Mouse (Mus musculus) Patski (cell line): ENCODE measurements around the gene Nap1l1. TPM values are rescaled to one million over a fixed set of nuclear protein-coding genes. Genes with fewer than 3 reads are reported as not detected.
"Not testable (repeated sequence)": the region's sequence is repeated elsewhere in the genome, so short reads cannot be mapped to it uniquely, and the experiment has no call there.

Experiments used
- ATAC-seq: fragments of 100-300 bp; one replicate; pipeline ENCODE4 v1.8.0; 2021
- CTCF ChIA-PET: fragments of 350-600 bp; sonication (Branson Sonifier 250); formaldehyde crosslinking; loops from one replicate; lab custom pipeline; 2022; ENCODE audit warnings: inconsistent platforms; lab: Charles Lee
- POLR2A ChIA-PET: fragments of 350-600 bp; sonication (Branson Sonifier 250); formaldehyde crosslinking; loops from one replicate; lab custom pipeline; 2022; ENCODE audit warnings: antibody characterized with exemption, inconsistent platforms; lab: Charles Lee
- DNase-seq: peaks from one replicate; pipeline ENCODE4 v3.0.0-alpha.2; 2011; ENCODE audit warnings: low read depth, low spot score
- H3K27me3 ChIP-seq: fragments of 371-371 bp; one replicate; pipeline ENCODE4 v1.5.1; 2021
- CTCF ChIP-seq: fragments of 100-300 bp; IDR thresholded peaks from one replicate; pipeline ENCODE4 v1.5.1; 2021
- in situ Hi-C: fragments of 300-500 bp; cut with MboI; formaldehyde crosslinking; loops from 3 replicates; pipeline ENCODE4 v1.11.1; 2018; ENCODE audit warnings: low pct_unique_long_range_greater_than_20kb, mixed read lengths
- polyA plus RNA-seq: library from polyadenylated mRNA; unstranded; gene quantifications from one replicate; pipeline ENCODE4 v1.2.3, GENCODE M21; 2021

Gene Nap1l1
- polyA plus RNA-seq, 1 experiment from 2014 or later: 252 TPM

GRCm38 (mm10) chr10:111476989-111477510 lies 4.0 kb downstream of the Nap1l1 start:
- no peaks in the 10 kb centered on the region for H3K27me3 ChIP-seq
- DNase-seq (no peak), ATAC-seq (no peak)
- CTCF ChIA-PET: interaction anchor here (0.8 to 1.5 kb wide), 2 partner anchors 26 to 176 kb away, joined by 3 read pairs; no protein-coding TSS in a partner anchor
- in situ Hi-C loops: loop anchor here (5.0 to 25.0 kb wide), 3 partner anchors 255 to 690 kb away; partner anchors contain the start of genes Caps2 and Glipr1l3
- POLR2A ChIA-PET: no interaction called here
- TF ChIP-seq CTCF: no peak

DNA sequence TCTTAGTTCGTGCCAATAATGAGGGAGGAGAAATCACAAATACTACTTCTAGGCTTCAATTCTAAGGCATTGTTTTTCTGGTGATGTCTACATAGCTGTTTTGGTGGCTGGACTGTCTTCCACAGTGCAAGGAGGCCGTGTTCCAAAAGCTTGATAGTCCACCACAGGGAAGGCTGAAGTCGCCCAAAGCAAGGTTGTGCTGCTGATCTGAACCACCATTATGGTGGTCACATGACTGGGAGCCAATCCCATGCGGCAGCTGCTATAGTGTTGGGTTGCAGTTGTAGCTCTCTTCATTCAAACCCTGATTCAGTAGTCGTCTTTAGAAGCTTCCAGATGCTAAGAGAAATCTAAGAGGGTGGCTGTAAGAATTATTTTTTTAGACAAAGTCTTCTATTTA lies 6.6 kb downstream of the Nap1l1 start:
- ATAC-seq (no peak), DNase-seq (no peak)
- ChIA-PET POLR2A (no interaction called here), CTCF (interaction anchor here (1.0 kb wide), 1 partner anchor 181 kb away, joined by 4 read pairs; the partner anchor contains the start of gene Bbs10)
- no peaks in the 10 kb centered on the region for H3K27me3 ChIP-seq
- no peak for TF ChIP-seq CTCF
- in situ Hi-C loops: loop anchor here (5.0 to 25.0 kb wide), 3 partner anchors 257 to 692 kb away; partner anchors contain the start of genes Caps2 and Glipr1l3

GRCm38 (mm10) chr10:111482654-111483053 lies 9.6 kb downstream of the Nap1l1 start:
- no peaks in the 10 kb centered on the region for H3K27me3 ChIP-seq
- ChIA-PET CTCF (interaction anchor here (1.2 kb wide), 1 partner anchor 256 kb away, joined by 3 read pairs; no protein-coding TSS in a partner anchor), POLR2A (no interaction called here)
- in situ Hi-C loops: loop anchor here (25.0 kb wide), 2 partner anchors 680 to 695 kb away; partner anchors contain the start of genes Caps2 and Glipr1l3
- no peak for ATAC-seq
- TF ChIP-seq CTCF: no peak
- no peak for DNase-seq

DNA sequence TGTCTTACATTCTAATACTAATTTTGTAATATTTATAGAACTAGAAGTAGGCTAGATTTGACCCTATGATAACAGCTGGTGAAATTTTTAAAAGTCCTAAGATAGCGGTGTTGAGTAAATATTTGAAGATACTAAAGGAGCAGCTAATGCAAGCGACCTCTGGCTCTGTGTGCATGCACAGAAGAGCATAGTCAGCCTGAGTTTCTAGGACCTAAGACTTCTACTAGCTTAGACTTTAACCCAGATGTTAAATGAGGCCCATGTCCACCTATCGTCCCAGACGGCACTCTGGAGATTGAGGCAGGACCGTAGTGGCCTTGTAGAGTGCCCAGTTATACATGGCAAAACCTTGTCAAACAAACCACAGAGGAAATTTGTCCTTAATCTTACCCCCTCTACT lies 11.1 kb downstream of the Nap1l1 start:
- no peak for ATAC-seq
- ChIA-PET POLR2A (no interaction called here), CTCF (no interaction called here)
- no peaks in the 10 kb centered on the region for H3K27me3 ChIP-seq
- no peak for TF ChIP-seq CTCF
- in situ Hi-C loops: loop anchor here (25.0 kb wide), 2 partner anchors 678 to 697 kb away; partner anchors contain the start of genes Caps2 and Glipr1l3
- no peak for DNase-seq

- POLR2A ChIA-PET: no interaction called here
- ATAC-seq (no peak), DNase-seq (no peak)
- no peaks in the 10 kb centered on the region for H3K27me3 ChIP-seq
- in situ Hi-C loops: loop anchor here (5.0 to 25.0 kb wide), 3 partner anchors 186 to 701 kb away; partner anchors contain the start of genes Caps2 and Glipr1l3
- CTCF ChIA-PET: interaction anchor here (0.9 to 5.2 kb wide), 5 partner anchors 9 to 262 kb away, joined by 3 to 24 read pairs (median 4); partner anchors contain the start of gene Bbs10
- TF ChIP-seq CTCF: peak; percentile 36
Observed at GRCm38 (mm10) chr10:111488793-111489192, 15.8 kb downstream of the Nap1l1 start.

GRCm38 (mm10) chr10:111490079-111490478 lies 17.1 kb downstream of the Nap1l1 start:
- CTCF ChIA-PET: interaction anchor here (1.3 to 5.2 kb wide), 3 partner anchors 13 to 263 kb away, joined by 3 to 24 read pairs (median 5); no protein-coding TSS in a partner anchor
- H3K27me3 ChIP-seq, DNase-seq, ATAC-seq: not testable (repeated sequence)
- POLR2A ChIA-PET: interaction anchor here (0.6 kb wide), 1 partner anchor 16 kb away, joined by 4 read pairs; no protein-coding TSS in a partner anchor
- in situ Hi-C loops: loop anchor here (25.0 kb wide), 2 partner anchors 672 to 703 kb away; partner anchors contain the start of genes Caps2 and Glipr1l3

- H3K27me3 ChIP-seq: no peaks in the 10 kb centered on the region
- in situ Hi-C loops: loop anchor here (25.0 kb wide), 2 partner anchors 666 to 709 kb away; partner anchors contain the start of genes Caps2 and Glipr1l3
- ATAC-seq: no peak
- ChIA-PET CTCF (interaction anchor here (1.4 kb wide), 1 partner anchor 8 kb away, joined by 3 read pairs; no protein-coding TSS in a partner anchor), POLR2A (no interaction called here)
- DNase-seq: no peak
- TF ChIP-seq CTCF: no peak
Observed at GRCm38 (mm10) chr10:111495888-111496287, 22.9 kb downstream of the Nap1l1 start.

DNA sequence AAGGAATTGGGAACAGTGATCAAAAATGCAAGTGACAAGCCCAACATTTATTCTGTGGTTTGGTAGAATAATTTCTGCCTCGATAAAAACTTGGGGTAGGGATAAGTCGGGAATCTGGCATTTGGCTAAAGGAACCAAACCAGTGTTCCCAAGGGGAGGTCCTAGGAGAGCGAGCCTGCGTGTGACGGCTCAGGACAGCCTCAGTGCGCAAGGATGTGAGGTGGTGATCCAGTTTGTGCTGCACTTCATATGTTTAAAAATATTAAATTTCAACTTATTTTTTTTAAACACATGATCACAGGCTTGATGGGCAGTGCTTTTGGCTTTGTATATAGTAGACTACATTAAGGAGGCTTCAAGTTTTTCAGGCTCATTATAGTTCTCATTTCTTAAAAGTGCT lies 26.9 kb downstream of the Nap1l1 start:
- no peak for TF ChIP-seq CTCF
- in situ Hi-C loops: loop anchor here (25.0 kb wide), 2 partner anchors 662 to 713 kb away; partner anchors contain the start of genes Caps2 and Glipr1l3
- no peaks in the 10 kb centered on the region for H3K27me3 ChIP-seq
- no peak for ATAC-seq
- ChIA-PET CTCF (interaction anchor here (1.4 to 2.6 kb wide), 2 partner anchors 9 to 458 kb away, joined by 3 to 13 read pairs; no protein-coding TSS in a partner anchor), POLR2A (no interaction called here)
- no peak for DNase-seq

DNA sequence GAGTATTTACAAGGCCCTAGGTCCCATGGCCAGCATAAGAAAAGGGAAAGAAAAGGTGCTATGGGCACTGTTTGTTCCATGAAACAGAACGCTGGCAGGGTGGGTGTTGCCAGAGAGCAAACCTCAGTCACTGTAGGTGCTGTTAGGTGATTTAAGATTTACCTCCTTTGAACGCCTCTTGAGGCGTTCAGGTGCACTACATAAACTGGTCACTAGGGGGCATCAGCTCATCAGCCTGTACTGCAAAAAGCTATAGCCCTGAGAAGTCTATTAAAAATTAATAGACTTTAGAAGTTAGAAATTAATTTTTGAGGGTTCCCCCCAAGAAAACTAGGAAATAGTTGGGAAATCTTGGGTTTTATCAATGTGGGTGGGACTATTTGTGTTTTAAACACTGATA lies 30.0 kb downstream of the Nap1l1 start:
- H3K27me3 ChIP-seq: no peaks in the 10 kb centered on the region
- no peak for ATAC-seq
- CTCF ChIA-PET: interaction anchor here (0.6 to 3.1 kb wide), 19 partner anchors 12 to 472 kb away, joined by 3 to 27 read pairs (median 3); partner anchors contain the start of gene Bbs10
- POLR2A ChIA-PET: interaction anchor here (0.9 kb wide), 1 partner anchor 11 kb away, joined by 3 read pairs; no protein-coding TSS in a partner anchor
- no peak for TF ChIP-seq CTCF
- DNase-seq: no peak
- in situ Hi-C loops: no loop called here

DNA sequence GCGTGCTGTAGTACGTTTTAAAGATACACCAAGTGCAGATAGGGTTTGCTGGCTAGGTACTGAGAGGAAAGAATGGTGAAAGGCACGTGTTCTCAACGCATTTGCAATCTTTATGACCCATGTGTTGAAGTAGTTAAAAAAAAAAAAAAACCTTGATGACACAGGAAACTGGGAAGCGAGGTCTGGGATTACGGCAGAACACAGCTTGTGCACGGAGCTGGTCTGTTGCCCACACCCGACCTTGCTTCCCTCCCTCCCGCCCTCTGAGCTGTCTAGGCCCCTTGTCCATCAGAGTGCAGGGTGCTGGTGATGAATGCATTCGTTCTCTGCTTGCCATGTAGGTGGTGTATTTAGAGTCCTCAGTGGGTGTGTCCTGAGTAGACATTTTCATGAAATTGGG lies 30.7 kb downstream of the Nap1l1 start:
- in situ Hi-C loops: no loop called here
- TF ChIP-seq CTCF: no peak
- ChIA-PET POLR2A (interaction anchor here (0.7 kb wide), 1 partner anchor 66 kb away, joined by 3 read pairs; no protein-coding TSS in a partner anchor), CTCF (interaction anchor here (0.7 to 3.1 kb wide), 16 partner anchors 9 to 471 kb away, joined by 3 to 27 read pairs (median 5); partner anchors contain the start of gene Bbs10)
- ATAC-seq (no peak), DNase-seq (no peak)
- H3K27me3 ChIP-seq: no peaks in the 10 kb centered on the region
